Mouse (Mus musculus): Measurements from ENCODE around the gene Alox5. TPM values are rescaled to one million over a fixed set of nuclear protein-coding genes. Genes with fewer than 3 reads are reported as not detected.

The Alox5 gene
- total and polyA plus RNA-seq, 3 experiments: 6.6 to 16.4 (median 14.3) TPM

- H3K4me3 ChIP-seq: no peak overlapping the region
- no peaks in the 10 kb centered on the region for H3K79me2 ChIP-seq (replicated peaks; ENCODE audit: control insufficient read depth, insufficient read depth, low read length)
- H3K36me3 ChIP-seq (ENCODE audit: control insufficient read depth, insufficient read depth, low read length): no peaks in the 10 kb centered on the region
- H3K9ac ChIP-seq (ENCODE audit: low read depth, low read length): no peak overlapping the region
- DNase-seq: no peak
- no peaks in the 10 kb centered on the region for H3K27me3 ChIP-seq (ENCODE audit: control insufficient read depth, insufficient read depth, low read length)
- intact Hi-C loops (cut with DNase I): no loop called here
- TF ChIP-seq CTCF (IDR thresholded peaks at IDR 0.05): no peak
- TF ChIP-seq POLR2A (IDR thresholded peaks at IDR 0.05; ENCODE audit: insufficient read depth, low read depth, low read length): no peak
- no peak for TF ChIP-seq EP300 (IDR thresholded peaks at IDR 0.05; ENCODE audit: insufficient read depth, low read depth, low read length)
- 78% methylated on average over 6 of the region's 6 CpGs for WGBS
- no peak overlapping the region for H3K27ac ChIP-seq
- no peaks in the 10 kb centered on the region for H3K4me1 ChIP-seq (ENCODE audit: control insufficient read depth, insufficient read depth, low read length)
Observed at GRCm38 (mm10) chr6:116416000-116416552, 44.9 kb downstream of the Alox5 start.

DNA sequence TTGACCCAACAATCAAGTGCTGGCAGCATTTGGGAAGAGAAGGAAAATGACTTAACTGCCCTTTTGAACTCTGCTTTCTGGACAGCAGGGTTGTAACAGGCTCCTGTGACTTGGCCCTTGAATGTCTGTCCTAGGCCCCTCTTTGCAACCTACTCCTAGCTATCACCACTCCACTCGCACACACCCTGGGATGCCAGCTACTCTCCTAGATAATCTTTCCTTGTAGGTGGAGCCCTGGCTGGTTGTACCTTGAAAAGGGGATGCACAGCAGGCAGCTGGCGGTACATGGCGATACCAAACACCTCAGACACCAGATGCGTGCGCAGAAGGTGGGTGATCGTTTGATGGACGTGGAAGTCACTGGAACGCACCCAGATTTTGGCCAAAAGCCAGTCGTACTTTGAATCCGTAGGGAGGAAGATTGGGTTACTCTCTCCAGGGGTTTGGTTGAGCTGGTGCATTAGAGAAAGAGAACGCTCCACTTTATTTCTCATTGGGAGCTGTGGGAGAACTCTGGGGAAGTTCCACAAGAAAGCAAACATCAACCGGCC, 45.8 kb downstream of the Alox5 start:
- Histone ChIP-seq H3K36me3 (ENCODE audit: control insufficient read depth, insufficient read depth, low read length) (no peaks in the 10 kb centered on the region), H3K27ac (no peak overlapping the region), H3K27me3 (ENCODE audit: control insufficient read depth, insufficient read depth, low read length) (no peaks in the 10 kb centered on the region), H3K4me3 (no peak overlapping the region), H3K4me1 (ENCODE audit: control insufficient read depth, insufficient read depth, low read length) (no peaks in the 10 kb centered on the region), H3K9ac (ENCODE audit: low read depth, low read length) (no peak overlapping the region), H3K79me2 (replicated peaks; ENCODE audit: control insufficient read depth, insufficient read depth, low read length) (no peaks in the 10 kb centered on the region)
- no peak for TF ChIP-seq POLR2A (IDR thresholded peaks at IDR 0.05; ENCODE audit: insufficient read depth, low read depth, low read length)
- no peak for TF ChIP-seq EP300 (IDR thresholded peaks at IDR 0.05; ENCODE audit: insufficient read depth, low read depth, low read length)
- TF ChIP-seq CTCF (IDR thresholded peaks at IDR 0.05): no peak
- no peak for DNase-seq
- intact Hi-C loops (cut with DNase I): no loop called here
- 61% methylated on average over 12 of the region's 12 CpGs for WGBS

DNA sequence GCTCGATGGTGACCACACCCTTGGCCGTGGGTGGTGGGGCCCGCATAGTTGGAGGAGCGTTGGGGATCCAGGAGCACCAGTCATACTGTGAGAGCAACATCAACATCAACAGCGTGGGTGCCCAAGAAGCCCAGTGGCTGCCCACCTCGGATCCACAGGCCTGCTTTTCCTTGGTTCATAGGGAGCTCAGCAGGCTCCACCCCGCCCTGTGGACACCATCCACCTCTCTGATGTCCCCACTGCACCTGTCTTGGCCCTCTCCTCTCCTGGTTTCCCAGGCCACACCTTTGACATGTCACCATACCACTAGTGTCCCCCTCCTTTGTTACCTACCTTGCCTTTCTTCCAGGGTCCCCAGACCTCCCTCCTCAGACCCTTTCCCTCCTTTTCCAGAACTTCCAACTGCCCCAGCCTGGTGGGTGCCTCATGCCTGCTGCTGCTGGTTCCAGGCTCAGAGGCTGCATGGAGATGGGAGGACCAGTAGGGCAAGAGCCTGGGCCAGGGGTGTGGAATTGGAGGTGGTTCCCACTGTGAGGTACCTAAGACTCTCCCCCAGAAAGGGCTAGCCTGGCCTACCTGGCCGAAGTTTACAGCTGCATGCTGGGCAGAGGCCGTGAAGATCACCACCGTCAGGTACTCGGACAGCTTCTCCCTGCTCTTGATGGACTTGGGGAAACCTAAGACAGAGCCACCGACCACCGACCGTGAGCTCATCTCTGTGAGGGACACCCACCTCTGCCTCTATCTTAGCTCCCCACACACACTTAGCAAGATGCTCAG, 48.2 kb downstream of the Alox5 start:
- 95% methylated on average over 14 of the region's 14 CpGs for WGBS
- no peak overlapping the region for H3K27ac ChIP-seq
- no peaks in the 10 kb centered on the region for H3K4me1 ChIP-seq (ENCODE audit: control insufficient read depth, insufficient read depth, low read length)
- H3K9ac ChIP-seq (ENCODE audit: low read depth, low read length): no peak overlapping the region
- TF ChIP-seq EP300 (IDR thresholded peaks at IDR 0.05; ENCODE audit: insufficient read depth, low read depth, low read length) (no peak), POLR2A (IDR thresholded peaks at IDR 0.05; ENCODE audit: insufficient read depth, low read depth, low read length) (no peak), CTCF (IDR thresholded peaks at IDR 0.05) (no peak)
- intact Hi-C loops (cut with DNase I): no loop called here
- no peak overlapping the region for H3K4me3 ChIP-seq
- no peaks in the 10 kb centered on the region for H3K79me2 ChIP-seq (replicated peaks; ENCODE audit: control insufficient read depth, insufficient read depth, low read length)
- H3K36me3 ChIP-seq (ENCODE audit: control insufficient read depth, insufficient read depth, low read length): no peaks in the 10 kb centered on the region
- H3K27me3 ChIP-seq (ENCODE audit: control insufficient read depth, insufficient read depth, low read length): no peaks in the 10 kb centered on the region
- DNase-seq: no peak

- H3K27ac ChIP-seq: no peak overlapping the region
- H3K79me2 ChIP-seq (replicated peaks; ENCODE audit: control insufficient read depth, insufficient read depth, low read length): no peaks in the 10 kb centered on the region
- H3K27me3 ChIP-seq (ENCODE audit: control insufficient read depth, insufficient read depth, low read length): no peaks in the 10 kb centered on the region
- no peaks in the 10 kb centered on the region for H3K4me1 ChIP-seq (ENCODE audit: control insufficient read depth, insufficient read depth, low read length)
- H3K4me3 ChIP-seq: no peak overlapping the region
- no peak for DNase-seq
- WGBS: 84% methylated on average over 3 of the region's 3 CpGs
- intact Hi-C loops (cut with DNase I): no loop called here
- no peak for TF ChIP-seq CTCF (IDR thresholded peaks at IDR 0.05)
- no peak for TF ChIP-seq POLR2A (IDR thresholded peaks at IDR 0.05; ENCODE audit: insufficient read depth, low read depth, low read length)
- no peak for TF ChIP-seq EP300 (IDR thresholded peaks at IDR 0.05; ENCODE audit: insufficient read depth, low read depth, low read length)
- H3K9ac ChIP-seq (ENCODE audit: low read depth, low read length): no peak overlapping the region
- no peaks in the 10 kb centered on the region for H3K36me3 ChIP-seq (ENCODE audit: control insufficient read depth, insufficient read depth, low read length)
Observed at GRCm38 (mm10) chr6:116411716-116412115, 49.3 kb downstream of the Alox5 start.

DNA sequence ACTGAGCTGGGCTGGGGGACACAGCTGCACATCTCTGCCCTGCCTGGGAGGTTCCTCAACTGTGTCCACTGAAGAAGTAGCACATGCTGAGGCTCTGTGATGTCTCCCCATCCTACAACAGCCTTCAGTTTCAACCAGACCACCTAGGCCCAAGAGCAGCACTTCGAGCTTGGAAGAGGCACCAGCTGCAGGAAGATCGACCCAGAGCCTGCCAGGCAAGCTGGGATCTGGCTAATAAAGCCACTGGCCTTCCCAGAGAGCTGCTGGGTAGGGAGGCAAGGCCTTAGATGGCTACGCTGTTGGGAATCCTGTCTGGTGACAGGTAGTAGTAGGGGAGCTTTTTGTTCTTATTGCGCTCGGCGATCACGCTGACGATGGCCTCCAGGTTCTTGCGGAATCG, 50.5 kb downstream of the Alox5 start:
- intact Hi-C loops (cut with DNase I): no loop called here
- H3K4me1 ChIP-seq (ENCODE audit: control insufficient read depth, insufficient read depth, low read length): no peaks in the 10 kb centered on the region
- no peaks in the 10 kb centered on the region for H3K79me2 ChIP-seq (replicated peaks; ENCODE audit: control insufficient read depth, insufficient read depth, low read length)
- H3K36me3 ChIP-seq (ENCODE audit: control insufficient read depth, insufficient read depth, low read length): no peaks in the 10 kb centered on the region
- no peaks in the 10 kb centered on the region for H3K27me3 ChIP-seq (ENCODE audit: control insufficient read depth, insufficient read depth, low read length)
- TF ChIP-seq CTCF (IDR thresholded peaks at IDR 0.05) (no peak), POLR2A (IDR thresholded peaks at IDR 0.05; ENCODE audit: insufficient read depth, low read depth, low read length) (no peak), EP300 (IDR thresholded peaks at IDR 0.05; ENCODE audit: insufficient read depth, low read depth, low read length) (no peak)
- H3K27ac ChIP-seq: no peak overlapping the region
- WGBS: 97% methylated on average over 10 of the region's 10 CpGs
- H3K9ac ChIP-seq (ENCODE audit: low read depth, low read length): no peak overlapping the region
- no peak for DNase-seq
- H3K4me3 ChIP-seq: no peak overlapping the region
